Mouse (Mus musculus) neural tube, embryonic 11.5 days (tissue): ENCODE data around the gene Ywhae. TPM values are rescaled to one million over a fixed set of nuclear protein-coding genes. Genes with fewer than 3 reads are reported as not detected.

Source experiments
- ATAC-seq: fragments of 200-750 bp; cut with Nextera tagmentation; 2 replicates; pipeline ENCODE4 v1.8.0; 2017; ENCODE audit warnings: moderate number of reproducible peaks, mild to moderate bottlenecking, moderate TSS enrichment, moderate library complexity; ENCODE audit not compliant: insufficient read depth, low FRiP score, low TSS enrichment
- DNase-seq: peaks from one replicate; pipeline ENCODE4 v3.0.0-alpha.2; 2015; ENCODE audit warnings: low spot score
- H3K27ac ChIP-seq: fragments of 300-500 bp; sonication (generic); 2 replicates; pipeline ENCODE4 v1.5.1; 2014; ENCODE audit warnings: low read depth, mild to moderate bottlenecking, low read length
- H3K27me3 ChIP-seq: fragments of 300-500 bp; sonication (generic); 2 replicates; pipeline ENCODE4 v1.6.1; 2014; ENCODE audit warnings: mild to moderate bottlenecking, low read length, mixed read lengths; ENCODE audit not compliant: control insufficient read depth, insufficient read depth
- H3K36me3 ChIP-seq: fragments of 300-500 bp; sonication (generic); 2 replicates; pipeline ENCODE4 v1.6.1; 2014; ENCODE audit warnings: mild to moderate bottlenecking, low read length, moderate library complexity, mixed read lengths; ENCODE audit not compliant: control insufficient read depth, insufficient read depth
- H3K4me1 ChIP-seq: fragments of 300-500 bp; sonication (generic); 2 replicates; pipeline ENCODE4 v1.6.1; 2014; ENCODE audit warnings: low read length, mixed read lengths; ENCODE audit not compliant: control insufficient read depth, insufficient read depth
- H3K4me2 ChIP-seq: fragments of 300-500 bp; sonication (generic); 2 replicates; pipeline ENCODE4 v1.6.1; 2014; ENCODE audit warnings: low read depth, mild to moderate bottlenecking, moderate library complexity
- H3K4me3 ChIP-seq: fragments of 300-500 bp; sonication (generic); 2 replicates; pipeline ENCODE4 v1.5.1; 2014; ENCODE audit warnings: low read depth, low read length
- H3K9ac ChIP-seq: fragments of 300-500 bp; sonication (generic); 2 replicates; pipeline ENCODE4 v1.6.1; 2014; ENCODE audit warnings: mild to moderate bottlenecking, low read length
- H3K9me3 ChIP-seq: fragments of 300-500 bp; sonication (generic); 2 replicates; pipeline ENCODE4 v1.6.1; 2016; ENCODE audit warnings: low read length; ENCODE audit not compliant: control insufficient read depth
- WGBS: fragments of 180-500 bp; shearing (Covaris S2); extraction: QIAGEN DNeasy Blood & Tissue Kit; methylation state at CpG from one replicate; pipeline ENCODE4 v1.1.7; 2014; 5-methylcytosine and 5-hydroxymethylcytosine counted together
- polyA plus RNA-seq: library from polyadenylated mRNA; unstranded; fragments of >200 nt; fragmentation: Nextera tagmentation; extraction: Ambion mirVana; gene quantifications from 2 replicates; pipeline ENCODE4 v1.2.1, GENCODE M21; 2014

Ywhae gene
- polyA plus RNA-seq, 1 experiment from 2014 or later = 1,480 TPM

DNA sequence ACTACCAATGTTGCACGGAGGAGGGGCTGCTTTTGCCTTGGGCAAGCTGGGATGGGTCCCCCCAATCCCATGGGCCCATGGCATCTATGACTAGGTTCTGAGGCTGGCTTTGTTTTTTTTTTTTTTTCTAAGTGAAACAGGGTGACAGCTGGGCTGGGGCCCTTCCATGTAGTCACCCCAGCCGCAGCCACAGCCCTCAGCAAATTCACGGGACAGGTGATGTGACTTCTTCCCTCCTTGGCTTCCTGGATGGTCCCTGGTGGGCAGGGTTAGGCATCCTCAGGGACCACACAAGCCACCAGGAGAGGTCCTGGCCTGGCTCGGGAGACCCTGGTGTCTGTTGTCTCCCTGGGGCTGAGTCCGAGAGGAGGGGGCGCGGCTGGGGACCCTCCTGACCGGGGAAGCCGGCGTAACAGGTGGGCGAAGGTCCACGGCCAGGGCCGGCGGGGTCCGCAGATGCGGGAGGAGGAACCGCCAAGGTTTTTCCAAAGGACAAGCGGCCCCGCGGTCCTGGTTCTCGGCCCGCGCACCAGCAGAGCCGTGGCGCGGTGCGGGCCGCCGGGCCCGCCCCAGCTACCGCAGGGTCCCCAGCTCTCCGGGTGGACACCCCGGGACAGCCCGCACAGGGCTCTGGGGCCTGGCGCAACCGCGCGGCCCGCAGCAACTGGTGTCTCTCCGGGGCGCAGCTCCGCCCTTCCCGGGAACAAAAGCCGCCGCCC is 62.1 kb downstream of the Ywhae start:
- no peaks in the 10 kb centered on the region for H3K9me3 ChIP-seq
- no peaks in the 10 kb centered on the region for H3K36me3 ChIP-seq
- H3K4me3 ChIP-seq = peak overlapping the region; percentile 39
- peak overlapping the region; percentile 51 for H3K9ac ChIP-seq
- peaks cover 39% of the 10 kb centered on the region for H3K27me3 ChIP-seq
- WGBS = 5% methylated on average over 36 of the region's 45 CpGs
- no peak for ATAC-seq
- H3K4me2 ChIP-seq = peak overlapping the region; percentile 44
- peak; percentile 43 for DNase-seq
- no peak overlapping the region for H3K27ac ChIP-seq
- peaks cover 1% of the 10 kb centered on the region for H3K4me1 ChIP-seq

- H3K4me2 ChIP-seq = peak overlapping the region; percentile 44
- peaks cover 3% of the 10 kb centered on the region for H3K4me1 ChIP-seq
- H3K9ac ChIP-seq = peak overlapping the region; percentile 51
- ATAC-seq (no peak), DNase-seq (no peak)
- 0% methylated on average over 10 of the region's 42 CpGs for WGBS
- no peaks in the 10 kb centered on the region for H3K9me3 ChIP-seq
- H3K27ac ChIP-seq = no peak overlapping the region
- no peaks in the 10 kb centered on the region for H3K36me3 ChIP-seq
- peak overlapping the region; percentile 39 for H3K4me3 ChIP-seq
- peaks cover 39% of the 10 kb centered on the region for H3K27me3 ChIP-seq
Observed at GRCm38 (mm10) chr11:75795321-75795636, 62.6 kb downstream of the Ywhae start.

- Histone ChIP-seq H3K4me3 (peak within 1 kb of the TSS; percentile 39), H3K4me1 (peaks cover 3% of the 10 kb centered on the region), H3K27me3 (peaks cover 39% of the 10 kb centered on the region), H3K27ac (no peak within 1 kb of the TSS), H3K9ac (peak within 1 kb of the TSS; percentile 51), H3K4me2 (peak within 1 kb of the TSS; percentile 44), H3K36me3 (no peaks in the 10 kb centered on the region), H3K9me3 (no peaks in the 10 kb centered on the region)
- DNase-seq (peak; percentile 57), ATAC-seq (no peak)
- WGBS = 5% methylated on average over 37 of the region's 37 CpGs
Observed at GRCm38 (mm10) chr11:75796029-75796445, 63.4 kb downstream of the Ywhae start, which contains the start of gene Doc2b. TSS of gene Doc2b (minus strand) at chr11:75796049.

DNA sequence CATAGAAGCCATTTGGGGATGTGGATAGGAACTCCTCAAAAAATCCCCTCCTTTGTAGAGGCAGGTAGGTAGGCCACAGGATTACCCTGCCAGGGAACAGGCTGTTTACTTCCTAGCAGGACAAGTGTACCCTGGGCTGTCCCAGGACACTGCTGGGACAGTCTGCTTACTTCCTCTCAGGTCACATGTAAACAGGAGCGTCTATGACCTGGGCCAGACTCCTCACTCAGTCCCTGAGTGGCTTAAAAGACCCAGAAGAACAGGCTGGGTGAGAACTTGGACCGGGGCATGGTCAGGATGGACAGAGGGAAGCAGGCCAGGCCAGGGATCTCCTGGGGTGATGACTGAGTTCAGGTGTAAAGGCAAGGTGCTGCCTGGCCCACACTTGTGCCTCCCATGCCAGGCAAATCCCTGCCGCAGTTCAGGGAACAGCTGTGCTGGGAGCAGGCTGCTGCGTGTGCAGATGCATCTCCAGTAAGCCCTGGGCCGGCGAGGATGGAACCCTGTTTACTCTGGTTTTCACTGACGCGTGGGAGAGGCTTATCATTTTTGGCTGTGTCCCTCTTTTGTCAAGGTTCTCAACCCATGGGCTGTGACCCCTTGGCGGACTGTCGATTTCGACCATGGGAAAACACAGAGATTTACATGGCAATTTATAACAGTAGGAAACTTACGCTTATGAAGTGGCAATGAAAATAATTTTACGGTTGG is 64.0 kb downstream of the Ywhae start:
- Histone ChIP-seq H3K4me3 (no peak overlapping the region), H3K4me1 (peaks cover 3% of the 10 kb centered on the region), H3K36me3 (no peaks in the 10 kb centered on the region), H3K27ac (no peak overlapping the region), H3K27me3 (peaks cover 39% of the 10 kb centered on the region), H3K9me3 (no peaks in the 10 kb centered on the region), H3K9ac (no peak overlapping the region), H3K4me2 (no peak overlapping the region)
- WGBS = 73% methylated on average over 13 of the region's 13 CpGs
- DNase-seq = no peak
- no peak for ATAC-seq

GRCm38 (mm10) chr11:75801369-75801768 is 68.7 kb downstream of the Ywhae start:
- no peaks in the 10 kb centered on the region for H3K36me3 ChIP-seq
- no peak for DNase-seq
- no peak overlapping the region for H3K9ac ChIP-seq
- H3K4me2 ChIP-seq = no peak overlapping the region
- no peak overlapping the region for H3K4me3 ChIP-seq
- whole genome bisulfite sequencing = 84% methylated on average over 4 of the region's 4 CpGs
- H3K27me3 ChIP-seq = peaks cover 9% of the 10 kb centered on the region
- no peak for ATAC-seq
- no peaks in the 10 kb centered on the region for H3K9me3 ChIP-seq
- peaks cover 3% of the 10 kb centered on the region; the same call in 1 of the 2 replicates for H3K4me1 ChIP-seq
- no peak overlapping the region for H3K27ac ChIP-seq

- 82% methylated on average over 7 of the region's 7 CpGs for WGBS
- Histone ChIP-seq H3K4me2 (no peak overlapping the region), H3K36me3 (no peaks in the 10 kb centered on the region), H3K27ac (no peak overlapping the region), H3K27me3 (peaks cover 3% of the 10 kb centered on the region), H3K9me3 (no peaks in the 10 kb centered on the region), H3K9ac (no peak overlapping the region), H3K4me1 (peaks cover 3% of the 10 kb centered on the region; the same call in 1 of the 2 replicates), H3K4me3 (no peak overlapping the region)
- DNase-seq (no peak), ATAC-seq (no peak)
Observed at GRCm38 (mm10) chr11:75801771-75802550, 69.3 kb downstream of the Ywhae start.

- Histone ChIP-seq H3K4me3 (no peak overlapping the region), H3K36me3 (no peaks in the 10 kb centered on the region), H3K27ac (no peak overlapping the region), H3K4me1 (no peaks in the 10 kb centered on the region), H3K27me3 (no peaks in the 10 kb centered on the region), H3K9ac (no peak overlapping the region), H3K4me2 (no peak overlapping the region), H3K9me3 (no peaks in the 10 kb centered on the region)
- WGBS = 27% methylated on average over 5 of the region's 5 CpGs
- DNase-seq = no peak
- no peak for ATAC-seq
Observed at GRCm38 (mm10) chr11:75807486-75807885, 74.8 kb downstream of the Ywhae start.

- 95% methylated on average over 3 of the region's 3 CpGs for WGBS
- ATAC-seq = no peak
Observed at GRCm38 (mm10) chr11:75810526-75810925, 77.9 kb downstream of the Ywhae start.

More at GRCm38 (mm10) chr11:75810526-75810925, 77.9 kb downstream of the Ywhae start:
- no peaks in the 10 kb centered on the region for H3K27me3 ChIP-seq
- H3K4me2 ChIP-seq = no peak overlapping the region
- H3K9ac ChIP-seq = no peak overlapping the region
- no peak overlapping the region for H3K27ac ChIP-seq
- no peak overlapping the region for H3K4me3 ChIP-seq
- H3K9me3 ChIP-seq = no peaks in the 10 kb centered on the region
- DNase-seq = no peak
- H3K4me1 ChIP-seq = no peaks in the 10 kb centered on the region
- H3K36me3 ChIP-seq = no peaks in the 10 kb centered on the region
